Mouse (Mus musculus) spleen, adult 2 months (tissue): Measurements from ENCODE around the gene Misp.

Experiments used
- CTCF ChIP-seq: fragments of 200-500 bp; IDR thresholded peaks from 2 replicates; pipeline ENCODE4 v1.5.1; 2011; ENCODE audit warnings: mild to moderate bottlenecking, inconsistent platforms; ENCODE audit not compliant: insufficient read depth, insufficient read length, insufficient replicate concordance; ENCODE audit errors: extremely low read depth
- POLR2A ChIP-seq: fragments of 200-500 bp; IDR thresholded peaks from 2 replicates; pipeline ENCODE4 v1.6.1; 2011; ENCODE audit warnings: low read depth, low read length, inconsistent platforms

- TF ChIP-seq CTCF, result no peak
- TF ChIP-seq POLR2A, result no peak
These were observed 19.0 kb upstream of the Misp start for GRCm38 (mm10) chr10:79801837-79802236.
